Mouse (Mus musculus) erythroid progenitor cell, adult 5-6 weeks (primary cell): ENCODE data around the gene Apobec4. TPM values are rescaled to one million over a fixed set of nuclear protein-coding genes. Genes with fewer than 3 reads are reported as not detected.

Source experiments
- ATAC-seq: replicated peaks from 2 replicates; pipeline ENCODE4 v1.8.0; 2016; ENCODE audit warnings: moderate number of reproducible peaks, mild to moderate bottlenecking, moderate TSS enrichment, inconsistent platforms; ENCODE audit not compliant: poor library complexity, low FRiP score, severe bottlenecking
- total RNA-seq, 2 experiments: library from RNA; stranded (forward) in 1 of 2; stranded (reverse) in 1 of 2; fragments of 150-400 nt in 1 of 2; fragments of 186-747, 209-891 nt in 1 of 2; gene quantifications; 2 replicates each; pipeline versions ENCODE4 v1.2.3 to v1.2.4; 2015 to 2017; ENCODE audit warnings: low replicate concordance in 2 of 2

Apobec4 gene
- total RNA-seq (2015; ENCODE audit: low replicate concordance) (not detected in 2 replicates), total RNA-seq (2017; ENCODE audit: low replicate concordance) (not detected in 2 replicates)

DNA sequence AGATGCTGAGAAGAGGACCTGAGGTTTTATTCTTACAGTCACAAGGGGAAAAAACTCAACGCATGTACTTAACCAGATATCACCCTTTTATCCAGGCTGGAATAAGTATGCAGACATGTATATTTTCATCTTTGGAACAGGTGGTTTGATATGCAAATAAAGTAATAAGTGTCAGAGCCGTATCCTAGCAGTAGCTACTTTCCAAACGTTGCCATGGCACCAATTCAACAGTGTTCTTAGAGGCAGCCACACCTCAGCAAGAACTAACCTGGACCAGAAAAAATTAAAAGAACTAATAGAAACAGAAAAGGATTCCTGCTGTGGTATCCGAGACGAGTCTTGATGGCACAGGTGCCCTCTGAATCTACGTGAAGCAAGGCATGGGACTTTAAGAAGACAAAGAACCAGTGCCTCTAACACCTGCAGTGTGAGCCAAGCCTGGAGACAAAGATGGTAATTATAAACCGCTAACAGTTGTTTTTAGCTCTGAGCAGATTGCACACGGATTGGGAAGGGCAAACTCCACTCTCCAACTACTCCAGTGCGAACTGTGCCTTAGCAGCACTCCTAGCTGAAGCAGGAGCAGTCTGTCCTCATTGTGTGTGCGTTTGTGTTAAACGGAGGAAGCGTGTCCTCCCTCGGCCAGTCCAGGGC lies at the start of gene Apobec4:
TSS of gene Apobec4 (plus strand) at position 240 of the 654 bp plus-strand sequence.
- ATAC-seq = no peak

DNA sequence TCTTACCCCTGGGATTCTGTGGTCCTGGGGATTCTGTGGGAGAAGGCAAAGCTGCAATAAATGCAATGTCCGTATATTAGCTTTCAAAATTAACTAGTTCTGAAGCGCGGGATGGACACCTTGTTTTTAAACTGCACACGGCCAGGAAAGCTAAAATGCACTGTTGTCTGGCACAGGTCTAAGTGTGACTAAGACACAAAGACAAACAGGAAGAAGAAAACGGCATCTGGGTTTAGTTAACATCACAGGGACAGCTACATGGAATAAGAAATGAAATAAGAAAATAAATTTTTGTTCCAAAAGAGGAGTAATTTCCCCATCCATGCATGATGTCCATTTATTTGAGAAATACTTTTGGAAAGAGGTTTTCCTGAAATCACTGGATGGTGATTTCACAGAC lies 49.3 kb upstream of the Apobec4 start:
- ATAC-seq = no peak

DNA sequence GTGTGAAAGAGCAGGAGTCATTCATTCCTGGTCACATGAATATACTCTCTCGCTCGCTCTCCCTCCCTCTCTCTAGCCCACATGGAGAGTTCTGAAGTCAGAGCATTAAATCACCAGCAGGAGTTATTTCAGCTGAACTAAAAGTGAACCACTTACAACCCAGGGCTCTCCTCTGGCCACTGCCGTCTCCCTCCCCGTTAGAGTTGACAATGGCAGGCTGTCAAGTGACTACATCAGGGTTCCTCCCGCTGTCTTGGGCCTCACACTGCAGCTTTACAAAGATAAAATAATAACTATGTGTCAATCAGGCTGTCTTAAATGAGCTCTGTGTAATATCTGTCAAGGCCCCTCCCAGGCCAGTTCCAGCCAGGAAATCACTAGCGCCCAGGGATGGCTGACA lies 47.4 kb upstream of the Apobec4 start:
- no peak for ATAC-seq

DNA sequence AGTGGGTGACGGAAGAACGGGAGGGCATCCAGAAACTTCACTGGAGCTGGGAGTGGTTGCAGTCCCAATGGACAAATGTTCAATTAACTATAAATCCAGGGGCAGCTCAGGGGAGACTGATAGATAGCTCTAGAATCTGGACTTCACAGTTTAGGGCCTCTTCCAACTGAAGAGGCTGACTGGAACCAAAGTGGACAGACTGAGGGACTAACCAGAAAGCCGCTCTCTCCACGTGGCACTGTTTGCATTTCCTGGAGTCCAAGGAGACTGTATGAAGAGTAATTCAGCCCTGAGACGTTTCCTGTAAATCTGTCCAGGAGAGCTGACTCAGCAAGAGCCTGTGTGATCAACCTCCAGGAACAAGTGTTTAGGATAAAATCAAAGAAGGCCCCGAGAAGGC lies 46.4 kb upstream of the Apobec4 start:
- no peak for ATAC-seq

DNA sequence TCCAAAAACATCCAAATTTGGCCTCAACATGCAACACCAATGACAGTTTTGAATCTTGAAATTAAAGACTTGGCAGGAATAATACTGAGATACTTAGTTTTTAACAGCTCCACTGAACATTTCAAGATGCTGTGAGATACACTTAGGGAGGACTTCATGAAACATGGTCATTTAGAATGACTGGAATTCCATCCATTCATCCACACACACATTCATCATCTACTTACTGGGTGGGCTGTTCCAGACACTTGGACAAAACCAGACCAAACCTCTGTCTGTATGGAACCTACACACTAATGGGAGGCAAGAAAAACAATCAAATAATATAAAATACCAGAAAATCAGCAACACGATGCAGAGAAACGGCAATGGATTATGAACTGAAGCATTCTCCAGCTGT lies 42.8 kb upstream of the Apobec4 start:
- ATAC-seq = no peak

DNA sequence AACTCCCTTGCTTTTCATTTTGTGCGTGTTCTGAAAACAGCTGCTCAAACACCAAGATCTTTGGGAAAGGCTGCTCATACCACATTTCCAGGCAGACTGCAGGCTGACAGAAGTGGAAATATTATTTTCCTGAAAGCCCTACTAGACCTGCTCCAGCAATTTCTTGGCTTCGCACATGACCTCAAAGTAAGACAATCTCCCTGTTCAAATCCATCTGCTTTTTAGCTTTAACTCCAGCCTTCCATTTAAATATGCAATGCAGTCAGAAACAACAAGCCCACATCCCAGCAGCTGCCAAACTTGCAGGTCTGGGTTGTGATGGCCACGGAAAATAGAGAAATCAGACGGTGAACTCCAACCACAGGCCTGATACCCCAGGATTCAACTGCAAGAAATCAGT lies 39.3 kb upstream of the Apobec4 start:
- no peak for ATAC-seq

DNA sequence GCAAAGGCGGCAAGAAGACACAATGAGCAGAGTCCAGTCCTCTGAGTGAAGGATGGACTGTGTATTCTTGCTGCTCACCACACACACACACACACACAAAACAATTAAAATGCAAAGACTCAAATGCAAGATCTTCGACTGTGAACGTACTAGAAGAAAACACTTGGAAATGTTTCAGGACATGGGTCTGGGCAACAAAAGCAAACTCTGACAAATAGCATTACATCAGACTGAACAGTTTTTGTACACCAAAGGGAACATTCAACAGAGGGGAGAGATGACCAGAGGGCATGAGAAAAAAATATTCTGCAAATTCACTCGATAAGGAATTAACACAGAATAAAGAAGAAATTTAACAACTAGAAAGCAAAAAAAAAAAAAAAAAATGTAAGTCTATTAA lies 36.4 kb upstream of the Apobec4 start:
- no peak for ATAC-seq

DNA sequence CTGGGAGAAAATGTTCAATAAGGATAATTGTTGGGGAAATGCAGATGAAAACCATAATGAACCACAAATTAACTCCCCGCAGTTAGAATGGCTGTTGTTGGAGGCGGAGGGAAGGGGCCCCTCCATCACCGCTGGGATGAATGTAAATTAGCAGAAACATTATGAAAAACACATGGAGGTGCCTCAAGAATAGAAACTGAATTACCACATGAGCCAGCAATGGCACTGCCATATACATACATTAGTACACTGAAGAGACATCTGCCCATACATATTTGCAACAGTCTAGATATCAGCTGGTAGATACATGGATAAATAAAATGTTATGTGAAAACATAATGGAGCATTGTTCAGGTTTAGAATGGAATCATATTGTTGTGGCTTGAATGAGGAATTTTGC lies 35.9 kb upstream of the Apobec4 start:
- no peak for ATAC-seq

DNA sequence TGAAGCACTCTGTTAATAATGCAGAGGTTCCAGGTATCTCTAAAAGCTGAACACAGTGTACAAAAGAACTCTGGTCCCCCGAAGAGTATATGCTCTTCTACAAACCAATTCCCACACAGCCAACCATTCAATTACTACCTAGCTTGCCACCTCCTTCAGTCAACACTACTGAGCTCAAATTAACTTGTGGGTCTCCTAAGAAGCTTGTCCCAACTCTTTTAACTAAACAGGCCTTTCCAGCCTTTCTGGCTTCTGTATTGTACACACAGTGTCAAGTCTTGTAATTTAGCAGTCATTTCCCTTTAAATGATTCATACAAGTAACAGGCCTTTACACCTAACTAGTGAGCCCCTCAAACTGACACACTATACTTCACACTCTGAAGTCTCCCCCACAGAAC lies 33.0 kb upstream of the Apobec4 start:
- ATAC-seq = no peak

DNA sequence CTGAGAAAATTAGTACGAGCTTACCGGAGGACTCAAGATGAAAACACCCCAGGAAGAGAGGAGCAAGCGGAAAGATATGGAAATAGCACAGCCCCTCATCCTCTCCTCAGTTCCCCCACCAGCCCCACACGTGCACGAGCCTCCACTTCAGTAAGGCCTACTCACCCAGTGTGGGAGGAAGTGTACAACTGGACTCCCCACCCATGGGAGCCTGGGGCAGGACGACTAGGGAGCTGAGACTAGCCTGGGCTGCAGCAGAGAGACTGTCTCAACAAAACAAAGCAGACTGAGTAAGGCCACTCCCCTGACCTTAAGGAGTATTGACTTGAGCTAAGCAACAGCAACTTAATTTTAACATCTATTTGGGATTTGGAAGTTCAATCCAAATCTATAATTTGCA lies 32.2 kb upstream of the Apobec4 start:
- 0 out of 2 replicates have a peak, but pooled peaks have one; percentile 34 for ATAC-seq

DNA sequence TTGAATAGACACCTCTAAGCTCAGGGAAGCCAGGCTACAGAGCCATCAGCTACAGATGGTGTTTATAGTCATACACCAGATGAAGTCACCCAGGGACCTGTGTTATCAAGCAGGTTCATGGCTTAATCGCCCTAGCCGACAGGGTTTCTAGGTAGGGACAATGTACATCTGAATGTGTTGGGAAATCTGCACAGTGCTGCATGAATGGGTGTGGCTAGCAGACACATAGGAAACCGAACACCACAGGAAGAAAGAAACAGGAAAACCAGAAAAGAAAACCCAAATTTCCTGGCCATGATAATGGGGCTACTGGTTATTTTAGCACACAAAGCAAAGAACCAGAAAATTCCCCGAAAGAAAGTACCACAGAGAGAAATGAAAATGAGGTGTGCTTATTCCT lies 29.4 kb upstream of the Apobec4 start:
- ATAC-seq = no peak

DNA sequence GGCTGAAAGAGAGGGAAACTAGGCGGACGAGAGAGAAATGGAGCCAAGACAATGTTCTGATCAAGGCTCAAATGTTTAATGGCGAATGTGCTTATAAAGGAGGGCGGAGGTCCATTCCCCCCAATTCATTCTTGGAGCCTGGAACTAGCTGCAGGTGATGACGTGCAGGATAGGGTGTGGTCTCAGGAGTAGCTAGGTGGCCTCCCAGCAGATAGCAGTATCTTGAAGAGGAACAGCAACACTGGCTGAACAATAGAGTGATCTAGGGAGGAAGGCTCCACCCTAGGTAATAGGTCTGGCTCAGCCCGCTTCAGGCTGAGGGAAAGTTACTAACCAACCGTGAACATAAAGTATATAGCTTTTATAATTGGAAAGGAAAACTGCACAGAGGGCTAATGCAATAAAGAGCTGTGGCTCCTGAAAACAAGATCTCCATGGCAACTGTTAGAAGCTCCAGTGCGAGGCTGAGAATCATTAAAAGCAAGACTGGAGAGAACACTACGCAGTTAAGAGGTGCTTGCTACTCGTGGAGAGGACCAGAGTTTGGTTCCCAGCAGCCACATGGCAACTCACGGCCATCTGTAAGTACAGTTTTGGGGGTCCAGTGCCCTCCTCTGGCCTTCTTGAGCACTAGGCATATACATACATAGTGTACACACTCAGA lies 28.7 kb upstream of the Apobec4 start:
- no peak for ATAC-seq

DNA sequence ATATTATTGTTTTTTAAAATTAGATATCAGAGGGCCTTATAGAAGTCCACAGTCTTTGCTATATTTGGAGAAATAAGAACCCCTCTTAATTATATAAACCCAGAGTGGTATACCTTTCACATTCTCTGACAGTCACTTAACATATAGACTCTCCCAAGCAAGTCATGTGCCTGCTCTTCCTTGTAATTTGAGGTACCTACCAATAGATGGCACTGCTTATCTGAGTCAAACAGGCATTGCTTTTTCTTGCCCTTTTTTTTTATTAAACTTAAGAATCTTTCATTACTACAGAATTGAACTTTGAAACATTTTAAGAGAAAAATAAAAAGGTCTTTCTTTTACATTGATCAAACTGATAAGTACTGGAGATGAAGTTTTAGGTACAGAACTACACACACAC lies 26.1 kb upstream of the Apobec4 start:
- 0 out of 2 replicates have a peak, but pooled peaks have one; percentile 63 for ATAC-seq

DNA sequence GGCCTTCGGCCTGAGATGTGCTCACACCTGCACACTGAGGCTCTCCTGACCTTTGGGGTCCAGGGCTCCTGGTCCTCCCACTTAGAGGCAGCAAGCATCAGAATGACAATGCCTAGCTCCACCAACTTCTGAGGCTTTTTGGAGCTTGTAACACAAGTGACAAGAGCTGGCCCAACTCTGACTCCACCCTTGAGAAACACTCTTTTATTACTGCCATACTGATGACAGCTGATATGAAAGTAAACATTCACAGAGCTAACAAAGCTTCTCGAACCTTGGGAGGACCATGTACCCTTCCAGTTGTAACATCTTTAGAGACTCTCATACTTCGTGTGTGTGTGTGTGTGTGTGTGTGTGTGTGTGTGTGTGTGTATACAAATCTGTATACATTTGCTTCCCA lies 24.3 kb upstream of the Apobec4 start:
- no peak for ATAC-seq

DNA sequence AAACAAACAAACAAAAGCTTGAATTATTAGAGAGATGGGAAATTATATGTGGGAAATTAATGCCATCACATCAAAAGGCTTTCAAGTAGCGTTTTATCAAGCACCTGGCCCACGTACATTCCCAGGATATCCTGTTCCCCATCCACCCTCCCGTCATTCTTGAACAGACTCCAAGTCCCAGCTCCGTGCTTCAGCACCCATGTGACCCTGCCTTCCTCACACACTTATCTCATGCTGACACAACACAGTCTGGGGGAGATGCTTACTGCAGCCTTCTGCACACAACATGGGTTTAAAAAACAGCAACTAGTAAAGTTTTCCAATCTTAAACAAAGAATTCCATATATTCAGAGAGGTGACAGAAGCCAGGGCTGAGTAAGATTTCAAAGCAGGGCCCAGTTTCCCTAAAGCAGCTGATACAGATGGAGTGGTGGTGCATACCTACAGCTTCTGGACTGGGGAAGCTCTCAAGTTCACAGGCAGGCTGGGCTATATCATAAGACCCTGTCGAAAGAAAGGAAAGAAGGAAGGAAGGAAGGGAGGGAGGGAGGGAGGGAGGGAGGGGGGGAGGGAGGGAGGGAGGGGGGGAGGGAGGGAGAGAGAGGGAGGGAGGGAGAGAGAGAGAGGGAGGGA lies 22.6 kb upstream of the Apobec4 start:
- ATAC-seq = no peak

DNA sequence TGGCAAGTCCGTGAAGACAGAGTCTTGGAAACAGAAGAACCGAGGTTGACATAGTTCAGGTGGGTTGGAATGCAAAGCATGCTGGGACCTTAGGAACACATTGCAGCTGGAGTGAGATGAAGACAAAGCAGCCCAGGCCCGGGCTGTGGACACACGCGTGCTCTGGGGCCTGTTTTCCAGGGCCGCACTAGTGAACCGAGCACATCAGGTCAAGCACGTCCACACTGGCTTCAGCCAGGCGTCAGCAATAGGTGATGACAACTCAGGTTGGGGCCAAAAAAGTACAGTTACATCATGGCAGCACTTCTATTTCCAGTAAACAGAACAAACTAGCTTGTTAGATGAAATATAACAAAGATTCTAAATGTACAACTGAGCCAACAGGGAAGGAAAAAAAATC lies 11.6 kb upstream of the Apobec4 start:
- ATAC-seq = no peak

DNA sequence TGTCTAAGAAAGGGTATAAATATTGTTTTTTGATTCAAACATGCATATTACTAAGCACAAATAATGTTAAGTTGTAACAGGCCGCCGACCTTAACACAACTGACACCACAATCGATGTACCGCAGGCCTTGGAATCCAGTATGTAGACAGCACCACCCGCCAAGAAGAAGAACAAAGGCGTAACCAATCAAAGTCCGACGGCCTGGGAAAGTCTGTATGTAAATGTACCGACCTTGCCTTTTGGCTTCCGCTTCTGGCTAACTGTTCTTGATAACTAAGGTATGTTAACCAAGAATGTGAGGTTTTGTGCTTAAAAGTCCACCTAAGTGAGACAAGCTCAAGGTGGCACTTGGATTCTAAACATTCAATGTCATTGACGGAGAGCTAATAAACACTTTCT lies 11.0 kb upstream of the Apobec4 start:
- no peak for ATAC-seq

DNA sequence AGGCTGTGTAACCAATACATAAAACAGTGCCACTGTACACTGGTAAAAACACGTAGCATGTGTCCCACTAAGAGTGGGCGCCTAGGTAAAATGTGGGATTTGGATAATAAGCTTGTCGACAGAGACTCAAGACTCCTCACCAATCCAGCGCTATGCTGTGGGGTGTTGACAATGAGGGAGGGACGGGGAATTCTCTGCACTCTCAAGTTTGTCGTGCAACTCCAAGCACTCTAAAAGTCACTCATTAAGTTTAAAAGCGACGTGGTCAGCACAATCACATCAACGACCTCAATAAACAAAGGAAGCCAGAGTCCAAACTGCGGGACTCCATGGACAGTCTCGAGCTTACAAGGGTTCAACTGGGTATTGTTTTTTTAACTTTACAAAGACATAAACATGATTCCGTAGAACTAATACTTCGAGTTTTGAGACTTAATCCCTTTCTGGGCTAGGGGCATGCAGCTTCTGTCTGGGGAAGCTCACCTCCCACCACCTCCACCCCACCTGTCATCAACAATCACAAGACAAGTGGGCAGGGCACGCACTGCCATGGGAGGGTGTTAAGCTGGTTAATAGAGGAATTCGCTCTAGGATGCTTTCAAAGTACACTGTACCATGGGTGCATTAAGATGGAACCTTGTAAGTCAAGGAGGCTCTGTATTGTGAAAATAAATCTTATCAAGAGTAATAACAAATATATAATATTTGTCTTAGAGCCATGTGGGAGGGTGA lies 7.1 kb upstream of the Apobec4 start:
- no peak for ATAC-seq

DNA sequence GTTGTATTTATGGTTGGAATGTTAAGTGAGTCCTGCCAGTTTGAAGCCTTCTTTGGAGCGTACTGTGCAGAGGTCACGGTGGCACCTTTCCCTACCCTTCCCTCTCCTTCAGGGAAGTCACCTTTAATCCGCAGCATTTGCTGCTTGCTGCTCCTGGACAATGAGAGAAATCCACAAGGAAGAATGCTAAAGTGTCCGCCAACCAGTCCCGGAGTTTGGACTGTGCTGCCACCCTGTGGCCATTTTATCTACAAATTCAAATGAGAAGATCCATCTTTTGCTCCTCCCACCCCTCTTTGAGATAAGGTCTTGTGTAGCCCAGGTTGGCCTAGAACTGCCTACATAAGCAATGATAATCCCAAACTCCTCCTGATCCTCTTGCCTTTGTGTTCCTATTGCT lies 3.9 kb upstream of the Apobec4 start:
- no peak for ATAC-seq

DNA sequence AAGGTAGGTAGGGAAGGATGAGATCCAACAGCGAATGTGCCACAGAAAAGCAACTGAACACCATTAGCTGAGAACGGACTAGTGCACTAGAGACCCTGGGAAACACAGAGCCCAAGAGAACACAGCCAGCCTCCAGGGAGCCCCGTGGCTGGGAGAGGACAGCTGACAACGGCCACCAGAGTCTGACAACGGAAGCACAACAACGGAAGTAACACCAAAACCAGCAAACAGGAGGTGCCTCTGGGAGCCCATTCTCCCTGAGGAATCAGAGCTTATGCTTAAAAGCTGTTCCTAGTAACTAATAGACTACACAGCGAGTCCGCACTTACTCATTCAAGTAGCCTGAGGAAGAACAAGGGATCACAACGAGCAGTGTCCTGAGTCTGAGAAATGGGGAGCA lies 1.1 kb upstream of the Apobec4 start:
- ATAC-seq = no peak

DNA sequence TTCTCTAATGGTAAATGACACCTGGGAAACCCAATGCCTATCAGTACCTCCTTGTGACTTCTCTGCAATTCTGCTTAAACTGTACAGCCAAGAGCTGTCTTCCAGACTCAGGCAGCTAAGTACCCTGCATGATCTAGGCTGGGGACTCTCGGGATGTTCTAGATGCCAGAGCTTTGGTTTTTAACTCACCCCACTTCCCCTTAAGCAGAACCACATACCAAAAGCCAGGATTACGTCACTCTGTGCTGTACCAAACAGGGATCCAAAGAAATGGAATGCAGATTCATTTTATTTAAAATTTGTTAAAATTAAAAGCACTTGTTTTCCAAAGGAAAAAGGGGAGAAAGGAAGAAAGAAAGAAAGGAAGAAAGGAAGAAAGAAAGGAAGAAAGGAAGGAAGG lies 11.4 kb downstream of the Apobec4 start:
- ATAC-seq = no peak
